Mouse (Mus musculus): ENCODE results near the gene Tprn.

Tprn gene

GRCm38 (mm10) chr2:25265897-25266656 lies 3.7 kb downstream of the Tprn start:
- no peak for DNase-seq (ENCODE audit: low read depth)

GRCm38 (mm10) chr2:25266720-25267119 lies 4.3 kb downstream of the Tprn start:
- DNase-seq (ENCODE audit: low read depth): no peak

GRCm38 (mm10) chr2:25267241-25267640 lies 4.8 kb downstream of the Tprn start:
- no peak for DNase-seq (ENCODE audit: low read depth)

- no peak for DNase-seq (ENCODE audit: low read depth)
These were observed 5.4 kb downstream of the Tprn start for GRCm38 (mm10) chr2:25267746-25268309.

GRCm38 (mm10) chr2:25271827-25272511 lies 9.6 kb downstream of the Tprn start, which contains the start of the genes Ssna1 and Anapc2:
Gene Ssna1 (minus strand): TSS chr2:25272438.
Gene Anapc2 (plus strand): TSS chr2:25272478.
- DNase-seq (ENCODE audit: low read depth): peak; percentile 96

GRCm38 (mm10) chr2:25272515-25272914 lies 10.1 kb downstream of the Tprn start:
- no peak for DNase-seq (ENCODE audit: low read depth)

GRCm38 (mm10) chr2:25273010-25273409 lies 10.6 kb downstream of the Tprn start:
- no peak for DNase-seq (ENCODE audit: low read depth)

- peak; percentile 94 for DNase-seq (ENCODE audit: low read depth)
These were observed 16.8 kb downstream of the Tprn start for GRCm38 (mm10) chr2:25278928-25279882.

- no peak for DNase-seq (ENCODE audit: low read depth)
These were observed 23.1 kb downstream of the Tprn start for GRCm38 (mm10) chr2:25285551-25285950.

GRCm38 (mm10) chr2:25286314-25286713 lies 23.9 kb downstream of the Tprn start:
- DNase-seq (ENCODE audit: low read depth): no peak

GRCm38 (mm10) chr2:25286837-25287636 lies 24.6 kb downstream of the Tprn start:
- DNase-seq (ENCODE audit: low read depth): no peak

GRCm38 (mm10) chr2:25287927-25288649 lies 25.7 kb downstream of the Tprn start, which contains the start of gene Tmem210:
Gene Tmem210 (plus strand): TSS chr2:25288145.
- DNase-seq (ENCODE audit: low read depth): no peak

GRCm38 (mm10) chr2:25288734-25289345 lies 26.4 kb downstream of the Tprn start:
- no peak for DNase-seq (ENCODE audit: low read depth)

GRCm38 (mm10) chr2:25289651-25290050 lies 27.2 kb downstream of the Tprn start, which contains the start of gene Lrrc26:
Gene Lrrc26 (plus strand): TSS chr2:25289915.
- DNase-seq (ENCODE audit: low read depth): no peak

GRCm38 (mm10) chr2:25290101-25290815 lies 27.8 kb downstream of the Tprn start:
- no peak for DNase-seq (ENCODE audit: low read depth)

GRCm38 (mm10) chr2:25290816-25291130 lies 28.4 kb downstream of the Tprn start:
- no peak for DNase-seq (ENCODE audit: low read depth)

- DNase-seq (ENCODE audit: low read depth): no peak
These were observed 29.0 kb downstream of the Tprn start for GRCm38 (mm10) chr2:25291184-25292053.

GRCm38 (mm10) chr2:25292054-25292544 lies 29.7 kb downstream of the Tprn start:
- no peak for DNase-seq (ENCODE audit: low read depth)
